Mouse (Mus musculus): ENCODE results near the gene Trappc6a. TPM values are rescaled to one million over a fixed set of nuclear protein-coding genes. Genes with fewer than 3 reads are reported as not detected.

The Trappc6a gene
- polyA plus RNA-seq, 1 experiment = 23.5 TPM

- TF ChIP-seq POLR2A (IDR thresholded peaks at IDR 0.05; ENCODE audit: insufficient read depth, low read length) = no peak
- no peak for TF ChIP-seq EP300 (IDR thresholded peaks at IDR 0.05; ENCODE audit: insufficient read depth, low read depth, low read length)
- TF ChIP-seq CTCF (IDR thresholded peaks at IDR 0.05; ENCODE audit: low read depth, low read length) = no peak
- H3K27me3 ChIP-seq (ENCODE audit: control insufficient read depth, insufficient read depth, low read length, poor library complexity, severe bottlenecking) = no peaks in the 10 kb centered on the region
- no peaks in the 10 kb centered on the region for H3K9me3 ChIP-seq (replicated peaks; ENCODE audit: control insufficient read depth, insufficient read depth, low read length, poor library complexity, severe bottlenecking)
- 0 out of 2 replicates have a peak, but pooled peaks cover 5% of the 10 kb centered on the region for H3K36me3 ChIP-seq (ENCODE audit: control insufficient read depth, insufficient read depth, low read length, poor library complexity, severe bottlenecking)
- H3K4me3 ChIP-seq (ENCODE audit: low read depth, low read length) = no peak overlapping the region
- H3K27ac ChIP-seq (ENCODE audit: insufficient read depth, low read length) = no peak overlapping the region
- H3K9ac ChIP-seq (ENCODE audit: low read depth, poor library complexity, severe bottlenecking) = no peak overlapping the region
- H3K4me1 ChIP-seq (ENCODE audit: control insufficient read depth, insufficient read depth, low read length) = no peaks in the 10 kb centered on the region
Observed at GRCm38 (mm10) chr7:19551634-19552033, 43.4 kb downstream of the Trappc6a start.

- TF ChIP-seq CTCF (IDR thresholded peaks at IDR 0.05; ENCODE audit: low read depth, low read length) (no peak), POLR2A (IDR thresholded peaks at IDR 0.05; ENCODE audit: insufficient read depth, low read length) (no peak), EP300 (IDR thresholded peaks at IDR 0.05; ENCODE audit: insufficient read depth, low read depth, low read length) (no peak)
- Histone ChIP-seq H3K36me3 (ENCODE audit: control insufficient read depth, insufficient read depth, low read length, poor library complexity, severe bottlenecking) (0 out of 2 replicates have a peak, but pooled peaks cover 5% of the 10 kb centered on the region), H3K4me3 (ENCODE audit: low read depth, low read length) (no peak overlapping the region), H3K4me1 (ENCODE audit: control insufficient read depth, insufficient read depth, low read length) (no peaks in the 10 kb centered on the region), H3K27me3 (ENCODE audit: control insufficient read depth, insufficient read depth, low read length, poor library complexity, severe bottlenecking) (no peaks in the 10 kb centered on the region), H3K9ac (ENCODE audit: low read depth, poor library complexity, severe bottlenecking) (no peak overlapping the region), H3K27ac (ENCODE audit: insufficient read depth, low read length) (no peak overlapping the region), H3K9me3 (replicated peaks; ENCODE audit: control insufficient read depth, insufficient read depth, low read length, poor library complexity, severe bottlenecking) (no peaks in the 10 kb centered on the region)
Observed at GRCm38 (mm10) chr7:19552443-19552842, 44.2 kb downstream of the Trappc6a start.

DNA sequence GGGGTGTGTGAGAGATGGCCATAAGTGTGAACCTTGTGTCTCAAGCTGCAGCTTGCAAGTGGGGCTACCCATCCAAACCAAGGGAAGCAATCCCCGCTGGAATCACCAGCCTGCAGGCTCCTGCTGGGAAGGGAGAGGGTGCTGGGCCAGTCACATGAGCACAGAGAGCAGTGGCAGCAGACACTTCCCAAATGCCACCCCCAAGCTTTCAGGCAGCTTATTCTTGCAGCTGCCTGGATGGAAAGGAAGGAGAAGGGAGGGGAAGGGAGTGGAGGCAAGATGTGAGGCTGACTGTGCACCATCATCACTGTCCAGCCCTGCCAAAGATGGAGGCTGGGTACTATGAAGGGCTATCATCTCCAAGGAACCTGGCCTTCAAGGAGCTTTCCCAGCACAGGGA lies 46.0 kb downstream of the Trappc6a start:
- Histone ChIP-seq H3K36me3 (ENCODE audit: control insufficient read depth, insufficient read depth, low read length, poor library complexity, severe bottlenecking) (0 out of 2 replicates have a peak, but pooled peaks cover 5% of the 10 kb centered on the region), H3K27me3 (ENCODE audit: control insufficient read depth, insufficient read depth, low read length, poor library complexity, severe bottlenecking) (no peaks in the 10 kb centered on the region), H3K27ac (ENCODE audit: insufficient read depth, low read length) (no peak overlapping the region), H3K4me3 (ENCODE audit: low read depth, low read length) (no peak overlapping the region), H3K9ac (ENCODE audit: low read depth, poor library complexity, severe bottlenecking) (no peak overlapping the region), H3K4me1 (ENCODE audit: control insufficient read depth, insufficient read depth, low read length) (no peaks in the 10 kb centered on the region), H3K9me3 (replicated peaks; ENCODE audit: control insufficient read depth, insufficient read depth, low read length, poor library complexity, severe bottlenecking) (no peaks in the 10 kb centered on the region)
- TF ChIP-seq EP300 (IDR thresholded peaks at IDR 0.05; ENCODE audit: insufficient read depth, low read depth, low read length) (no peak), CTCF (IDR thresholded peaks at IDR 0.05; ENCODE audit: low read depth, low read length) (no peak), POLR2A (IDR thresholded peaks at IDR 0.05; ENCODE audit: insufficient read depth, low read length) (no peak)

- Histone ChIP-seq H3K27me3 (ENCODE audit: control insufficient read depth, insufficient read depth, low read length, poor library complexity, severe bottlenecking) (no peaks in the 10 kb centered on the region), H3K4me1 (ENCODE audit: control insufficient read depth, insufficient read depth, low read length) (peaks cover 4% of the 10 kb centered on the region), H3K36me3 (ENCODE audit: control insufficient read depth, insufficient read depth, low read length, poor library complexity, severe bottlenecking) (0 out of 2 replicates have a peak, but pooled peaks cover 4% of the 10 kb centered on the region), H3K9me3 (replicated peaks; ENCODE audit: control insufficient read depth, insufficient read depth, low read length, poor library complexity, severe bottlenecking) (no peaks in the 10 kb centered on the region), H3K27ac (ENCODE audit: insufficient read depth, low read length) (no peak overlapping the region), H3K9ac (ENCODE audit: low read depth, poor library complexity, severe bottlenecking) (no peak overlapping the region), H3K4me3 (ENCODE audit: low read depth, low read length) (no peak overlapping the region)
- TF ChIP-seq EP300 (IDR thresholded peaks at IDR 0.05; ENCODE audit: insufficient read depth, low read depth, low read length) = no peak
- TF ChIP-seq POLR2A (IDR thresholded peaks at IDR 0.05; ENCODE audit: insufficient read depth, low read length) = no peak
- TF ChIP-seq CTCF (IDR thresholded peaks at IDR 0.05; ENCODE audit: low read depth, low read length) = no peak
Observed at GRCm38 (mm10) chr7:19557086-19557485, 48.9 kb downstream of the Trappc6a start.

- TF ChIP-seq CTCF (IDR thresholded peaks at IDR 0.05; ENCODE audit: low read depth, low read length) (no peak), EP300 (IDR thresholded peaks at IDR 0.05; ENCODE audit: insufficient read depth, low read depth, low read length) (no peak), POLR2A (IDR thresholded peaks at IDR 0.05; ENCODE audit: insufficient read depth, low read length) (no peak)
- H3K27me3 ChIP-seq (ENCODE audit: control insufficient read depth, insufficient read depth, low read length, poor library complexity, severe bottlenecking) = no peaks in the 10 kb centered on the region
- H3K4me1 ChIP-seq (ENCODE audit: control insufficient read depth, insufficient read depth, low read length) = peaks cover 4% of the 10 kb centered on the region
- no peak overlapping the region for H3K9ac ChIP-seq (ENCODE audit: low read depth, poor library complexity, severe bottlenecking)
- no peak overlapping the region for H3K4me3 ChIP-seq (ENCODE audit: low read depth, low read length)
- no peak overlapping the region for H3K27ac ChIP-seq (ENCODE audit: insufficient read depth, low read length)
- 0 out of 2 replicates have a peak, but pooled peaks cover 4% of the 10 kb centered on the region for H3K36me3 ChIP-seq (ENCODE audit: control insufficient read depth, insufficient read depth, low read length, poor library complexity, severe bottlenecking)
- no peaks in the 10 kb centered on the region for H3K9me3 ChIP-seq (replicated peaks; ENCODE audit: control insufficient read depth, insufficient read depth, low read length, poor library complexity, severe bottlenecking)
Observed at GRCm38 (mm10) chr7:19557982-19558900, 50.0 kb downstream of the Trappc6a start.

GRCm38 (mm10) chr7:19558965-19559364 lies 50.8 kb downstream of the Trappc6a start:
- Histone ChIP-seq H3K36me3 (ENCODE audit: control insufficient read depth, insufficient read depth, low read length, poor library complexity, severe bottlenecking) (0 out of 2 replicates have a peak, but pooled peaks cover 4% of the 10 kb centered on the region), H3K9me3 (replicated peaks; ENCODE audit: control insufficient read depth, insufficient read depth, low read length, poor library complexity, severe bottlenecking) (no peaks in the 10 kb centered on the region), H3K27me3 (ENCODE audit: control insufficient read depth, insufficient read depth, low read length, poor library complexity, severe bottlenecking) (no peaks in the 10 kb centered on the region), H3K9ac (ENCODE audit: low read depth, poor library complexity, severe bottlenecking) (no peak overlapping the region), H3K4me3 (ENCODE audit: low read depth, low read length) (no peak overlapping the region), H3K27ac (ENCODE audit: insufficient read depth, low read length) (no peak overlapping the region), H3K4me1 (ENCODE audit: control insufficient read depth, insufficient read depth, low read length) (peaks cover 4% of the 10 kb centered on the region)
- TF ChIP-seq CTCF (IDR thresholded peaks at IDR 0.05; ENCODE audit: low read depth, low read length) (peak; percentile 55), EP300 (IDR thresholded peaks at IDR 0.05; ENCODE audit: insufficient read depth, low read depth, low read length) (no peak)
